Mouse (Mus musculus): ENCODE results near the gene Apbb2. TPM values are rescaled to one million over a fixed set of nuclear protein-coding genes. Genes with fewer than 3 reads are reported as not detected.

Apbb2 gene
- polyA plus RNA-seq, 1 experiment from 2014 or later: 37.3 TPM

DNA sequence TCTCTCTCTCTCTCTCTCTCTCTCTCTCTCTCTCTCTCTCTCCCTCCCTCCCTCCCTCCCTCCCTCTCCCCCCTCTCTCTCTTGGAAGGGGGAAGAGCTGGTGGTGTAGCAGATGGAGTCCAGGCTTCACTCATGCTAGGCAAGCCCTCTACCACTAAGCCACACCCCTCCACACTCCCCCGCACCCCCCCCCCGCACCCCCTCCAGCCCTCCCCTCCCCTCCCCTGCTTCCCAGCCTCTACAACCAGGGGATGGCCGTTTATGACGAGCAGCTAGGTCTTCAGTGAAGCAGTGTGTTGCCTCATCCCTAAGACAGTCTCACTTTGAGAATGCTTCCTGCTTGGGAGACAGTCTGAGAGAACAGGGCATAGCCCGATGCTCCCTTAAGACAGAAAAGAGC is 210.6 kb downstream of the Apbb2 start:
- Histone ChIP-seq H3K36me3 (no peaks in the 10 kb centered on the region), H3K27me3 (ENCODE audit: low read depth, poor library complexity, severe bottlenecking) (no peaks in the 10 kb centered on the region), H3K9me3 (replicated peaks) (no peaks in the 10 kb centered on the region), H3K4me1 (peaks cover 4% of the 10 kb centered on the region), H3K27ac (no peak overlapping the region), H3K4me3 (no peak overlapping the region)
- DNase-seq (ENCODE audit: low spot score): no peak
- 69% methylated on average over 3 of the region's 5 CpGs for WGBS

DNA sequence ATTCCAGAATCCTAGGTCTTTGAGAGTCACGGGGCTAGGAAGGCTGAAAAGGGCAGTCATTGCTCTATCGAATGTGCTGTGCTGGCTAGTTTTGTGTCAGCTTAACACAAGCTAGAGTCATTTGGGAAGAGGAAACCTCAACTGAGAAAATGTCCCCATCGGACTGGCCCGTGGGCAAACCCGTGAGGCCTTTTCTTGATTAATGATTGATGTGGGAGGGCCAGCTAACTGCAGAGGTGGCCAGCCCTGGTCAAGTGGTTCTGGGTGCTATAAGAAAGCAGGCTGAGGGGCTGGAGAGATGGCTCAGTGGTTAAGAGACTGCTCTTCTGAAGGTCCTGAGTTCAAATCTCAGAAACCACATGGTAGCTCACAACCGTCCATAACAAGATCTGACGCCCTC is 212.2 kb downstream of the Apbb2 start:
- Histone ChIP-seq H3K4me3 (no peak overlapping the region), H3K27me3 (ENCODE audit: low read depth, poor library complexity, severe bottlenecking) (no peaks in the 10 kb centered on the region), H3K4me1 (peaks cover 4% of the 10 kb centered on the region), H3K27ac (no peak overlapping the region), H3K36me3 (no peaks in the 10 kb centered on the region), H3K9me3 (replicated peaks) (no peaks in the 10 kb centered on the region)
- WGBS: 95% methylated on average over 7 of the region's 7 CpGs
- DNase-seq (ENCODE audit: low spot score): peak; percentile 22

DNA sequence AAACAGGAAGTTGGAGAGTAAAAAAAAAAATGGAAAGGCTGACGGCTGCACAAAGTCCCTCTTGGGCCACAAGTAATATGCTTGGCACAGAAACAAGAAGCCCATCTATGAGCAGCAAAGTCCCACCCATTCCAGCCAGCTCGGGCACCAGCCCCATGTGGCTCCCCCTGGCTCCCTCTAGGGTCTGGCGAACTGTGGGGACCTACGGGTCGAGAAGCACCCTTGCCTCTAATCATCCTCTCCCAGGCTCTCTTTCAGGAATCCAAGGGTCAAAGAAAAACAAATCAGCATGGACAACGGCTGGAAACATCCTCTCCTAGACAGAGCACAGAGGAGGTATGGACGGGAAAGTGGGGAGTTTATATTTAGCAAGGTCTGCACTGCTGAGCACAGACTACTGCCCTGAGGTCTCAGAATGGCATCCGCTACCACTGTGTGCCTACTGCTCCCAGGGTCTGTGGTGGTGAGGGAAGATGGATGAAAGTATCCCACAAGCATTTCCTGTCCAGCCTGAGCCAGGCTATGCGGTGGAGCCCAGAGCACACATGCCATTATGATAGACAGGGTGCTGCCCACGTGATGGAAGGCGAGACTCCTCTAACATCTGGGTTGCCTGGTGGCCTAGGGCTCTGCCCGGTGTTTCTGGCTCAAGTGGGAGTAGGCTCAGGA is 212.7 kb downstream of the Apbb2 start:
- Histone ChIP-seq H3K4me3 (no peak overlapping the region), H3K36me3 (no peaks in the 10 kb centered on the region), H3K27ac (no peak overlapping the region), H3K4me1 (peaks cover 4% of the 10 kb centered on the region), H3K9me3 (replicated peaks) (no peaks in the 10 kb centered on the region), H3K27me3 (ENCODE audit: low read depth, poor library complexity, severe bottlenecking) (no peaks in the 10 kb centered on the region)
- WGBS: 85% methylated on average over 12 of the region's 12 CpGs
- DNase-seq (ENCODE audit: low spot score): peak; percentile 27

GRCm38 (mm10) chr5:66405305-66405704 is 213.3 kb downstream of the Apbb2 start:
- no peak overlapping the region for H3K4me3 ChIP-seq
- peak; percentile 21 for DNase-seq (ENCODE audit: low spot score)
- WGBS: 95% methylated on average over 6 of the region's 6 CpGs
- peaks cover 4% of the 10 kb centered on the region for H3K4me1 ChIP-seq
- H3K36me3 ChIP-seq: no peaks in the 10 kb centered on the region
- no peaks in the 10 kb centered on the region for H3K9me3 ChIP-seq (replicated peaks)
- no peak overlapping the region for H3K27ac ChIP-seq
- H3K27me3 ChIP-seq (ENCODE audit: low read depth, poor library complexity, severe bottlenecking): no peaks in the 10 kb centered on the region

GRCm38 (mm10) chr5:66400563-66400962 is 218.0 kb downstream of the Apbb2 start:
- Histone ChIP-seq H3K27me3 (ENCODE audit: low read depth, poor library complexity, severe bottlenecking) (no peaks in the 10 kb centered on the region), H3K4me3 (no peak overlapping the region), H3K27ac (no peak overlapping the region), H3K9me3 (replicated peaks) (no peaks in the 10 kb centered on the region), H3K4me1 (no peaks in the 10 kb centered on the region), H3K36me3 (0 out of 2 replicates have a peak, but pooled peaks cover 8% of the 10 kb centered on the region)
- no peak for DNase-seq (ENCODE audit: low spot score)
- 94% methylated on average over 4 of the region's 4 CpGs for WGBS

- WGBS: 75% methylated on average over 2 of the region's 2 CpGs
- Histone ChIP-seq H3K9me3 (replicated peaks) (no peaks in the 10 kb centered on the region), H3K27me3 (ENCODE audit: low read depth, poor library complexity, severe bottlenecking) (no peaks in the 10 kb centered on the region), H3K27ac (no peak overlapping the region), H3K36me3 (0 out of 2 replicates have a peak, but pooled peaks cover 8% of the 10 kb centered on the region), H3K4me3 (no peak overlapping the region), H3K4me1 (no peaks in the 10 kb centered on the region)
- DNase-seq (ENCODE audit: low spot score): no peak
Measured at GRCm38 (mm10) chr5:66399264-66399620, 219.3 kb downstream of the Apbb2 start.

DNA sequence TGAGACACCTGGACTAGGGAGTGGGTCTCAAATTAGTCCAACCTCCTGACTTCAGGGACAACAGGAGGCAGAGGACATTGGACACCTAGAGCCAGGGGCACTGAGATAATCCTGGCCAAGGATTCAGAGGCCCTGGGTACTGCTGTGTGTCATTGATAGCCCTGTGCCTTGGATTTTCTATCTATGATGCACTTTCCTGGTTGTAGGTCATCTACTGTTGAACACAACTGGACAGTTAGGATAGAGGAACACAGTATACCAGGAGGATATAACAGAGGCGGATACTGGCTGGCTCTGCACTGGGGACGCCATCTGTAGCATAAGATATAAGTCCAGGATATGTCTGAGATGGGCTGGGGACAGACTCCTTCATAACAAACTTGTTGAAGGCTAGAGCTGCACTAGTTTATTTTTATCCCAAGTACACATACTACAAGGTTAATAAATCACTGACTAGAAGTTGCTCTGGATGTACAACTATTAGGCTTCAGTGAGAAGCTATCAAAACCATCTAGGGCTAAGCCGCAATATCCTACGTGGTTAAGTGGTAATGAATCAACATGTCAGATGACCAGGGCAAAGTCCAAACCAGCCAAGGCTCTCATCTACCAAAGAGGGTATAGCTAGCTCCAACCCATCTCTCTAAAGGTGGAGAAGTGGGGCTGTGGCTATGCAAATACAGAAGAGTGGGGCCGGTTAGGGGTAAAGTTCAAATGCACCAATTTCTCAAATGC is 219.9 kb downstream of the Apbb2 start:
- no peak for DNase-seq (ENCODE audit: low spot score)
- H3K9me3 ChIP-seq (replicated peaks): no peaks in the 10 kb centered on the region
- no peak overlapping the region for H3K4me3 ChIP-seq
- H3K27me3 ChIP-seq (ENCODE audit: low read depth, poor library complexity, severe bottlenecking): no peaks in the 10 kb centered on the region
- H3K27ac ChIP-seq: no peak overlapping the region
- no peaks in the 10 kb centered on the region for H3K4me1 ChIP-seq
- 0 out of 2 replicates have a peak, but pooled peaks cover 8% of the 10 kb centered on the region for H3K36me3 ChIP-seq
- 81% methylated on average over 5 of the region's 5 CpGs for WGBS

- 83% methylated on average over 10 of the region's 10 CpGs for WGBS
- Histone ChIP-seq H3K4me1 (peaks cover 19% of the 10 kb centered on the region), H3K4me3 (no peak overlapping the region), H3K27me3 (ENCODE audit: low read depth, poor library complexity, severe bottlenecking) (no peaks in the 10 kb centered on the region), H3K27ac (no peak overlapping the region), H3K36me3 (peaks cover 5% of the 10 kb centered on the region; the same call in 1 of the 2 replicates), H3K9me3 (replicated peaks) (no peaks in the 10 kb centered on the region)
- no peak for DNase-seq (ENCODE audit: low spot score)
Measured at GRCm38 (mm10) chr5:66393767-66394446, 224.7 kb downstream of the Apbb2 start.

DNA sequence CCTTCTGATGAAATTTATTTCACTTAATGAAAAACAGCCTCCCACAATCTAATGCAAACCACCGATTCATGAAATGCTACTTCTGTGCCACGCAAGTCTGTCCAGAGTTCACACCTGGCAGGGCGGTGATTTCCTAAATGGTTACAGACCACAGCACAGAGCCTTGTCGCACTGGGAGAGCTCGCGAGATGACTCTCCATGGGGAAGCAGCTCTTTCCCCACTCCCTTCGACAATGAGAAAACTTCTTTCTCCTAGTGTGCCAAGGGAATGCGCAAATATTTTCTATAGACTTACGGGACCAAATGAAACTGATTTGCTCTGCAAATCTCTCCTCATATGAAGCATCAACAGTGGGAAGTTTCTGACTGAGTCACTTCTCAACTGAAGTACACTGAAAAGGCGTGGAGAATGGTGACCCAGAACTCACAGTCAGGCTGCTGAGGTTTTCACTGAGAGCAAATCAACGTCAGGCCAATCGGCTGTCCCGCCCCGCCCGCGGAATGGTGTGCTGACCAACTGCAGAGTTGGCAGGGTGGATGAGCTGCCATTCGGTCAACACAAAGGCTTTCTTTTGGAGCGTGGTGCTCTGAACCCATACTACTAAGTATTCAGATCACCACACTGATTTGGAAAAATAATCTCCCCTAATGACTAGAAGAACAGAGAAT is 225.6 kb downstream of the Apbb2 start:
- H3K4me1 ChIP-seq: peaks cover 28% of the 10 kb centered on the region
- peaks cover 1% of the 10 kb centered on the region; the same call in 1 of the 2 replicates for H3K36me3 ChIP-seq
- peak; percentile 69 for DNase-seq (ENCODE audit: low spot score)
- WGBS: 52% methylated on average over 18 of the region's 18 CpGs
- H3K27me3 ChIP-seq (ENCODE audit: low read depth, poor library complexity, severe bottlenecking): no peaks in the 10 kb centered on the region
- no peak overlapping the region for H3K4me3 ChIP-seq
- H3K27ac ChIP-seq: peak overlapping the region; percentile 53
- no peaks in the 10 kb centered on the region for H3K9me3 ChIP-seq (replicated peaks)

GRCm38 (mm10) chr5:66391771-66392170 is 226.8 kb downstream of the Apbb2 start:
- WGBS: 83% methylated on average over 11 of the region's 11 CpGs
- no peaks in the 10 kb centered on the region for H3K9me3 ChIP-seq (replicated peaks)
- no peaks in the 10 kb centered on the region; the same call in 1 of the 2 replicates for H3K36me3 ChIP-seq
- DNase-seq (ENCODE audit: low spot score): no peak
- no peak overlapping the region for H3K4me3 ChIP-seq
- H3K4me1 ChIP-seq: peaks cover 33% of the 10 kb centered on the region
- H3K27me3 ChIP-seq (ENCODE audit: low read depth, poor library complexity, severe bottlenecking): no peaks in the 10 kb centered on the region
- H3K27ac ChIP-seq: no peak overlapping the region

DNA sequence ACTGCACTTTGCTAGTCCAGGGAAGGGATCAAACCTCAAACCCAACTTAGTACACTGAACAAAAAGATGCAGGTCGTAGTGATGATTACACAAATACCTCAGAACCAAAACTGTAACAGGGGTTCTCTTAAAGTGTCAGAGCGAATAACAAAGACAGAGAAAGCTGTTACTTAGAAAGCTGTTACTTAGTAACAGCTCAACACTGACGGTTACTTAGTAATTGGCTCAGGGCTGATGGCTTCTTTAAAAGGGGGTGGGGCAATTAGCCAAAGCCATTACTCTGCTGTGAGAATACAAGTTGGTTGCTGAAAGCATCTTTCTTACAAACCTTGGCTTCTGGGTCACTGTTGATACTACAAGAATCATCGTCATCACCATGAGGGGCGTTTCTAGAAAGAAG is 227.3 kb downstream of the Apbb2 start:
- 81% methylated on average over 5 of the region's 5 CpGs for WGBS
- no peaks in the 10 kb centered on the region for H3K27me3 ChIP-seq (ENCODE audit: low read depth, poor library complexity, severe bottlenecking)
- H3K9me3 ChIP-seq (replicated peaks): no peaks in the 10 kb centered on the region
- H3K27ac ChIP-seq: no peak overlapping the region
- no peak overlapping the region for H3K4me3 ChIP-seq
- peaks cover 33% of the 10 kb centered on the region for H3K4me1 ChIP-seq
- DNase-seq (ENCODE audit: low spot score): no peak
- H3K36me3 ChIP-seq: no peaks in the 10 kb centered on the region; the same call in 1 of the 2 replicates

DNA sequence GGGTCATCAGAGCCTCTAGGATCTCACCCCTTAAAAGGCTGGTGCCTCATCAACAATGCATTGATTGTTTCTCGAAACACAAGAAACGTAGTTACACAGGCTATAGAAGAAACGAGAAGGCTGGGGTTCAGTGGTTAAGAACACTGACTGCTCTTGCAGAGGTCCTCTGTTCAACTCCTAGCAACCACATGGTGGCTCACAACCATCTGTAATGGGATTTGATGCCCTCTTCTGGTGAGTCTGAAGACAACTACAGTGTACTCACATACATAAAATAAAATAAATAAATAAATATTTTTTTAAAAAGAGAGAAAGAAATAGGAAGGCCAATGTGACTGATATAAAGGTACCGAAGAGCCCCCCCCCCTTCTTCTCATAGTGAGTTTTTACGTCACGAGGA is 228.0 kb downstream of the Apbb2 start:
- H3K36me3 ChIP-seq: no peaks in the 10 kb centered on the region; the same call in 1 of the 2 replicates

More for the DNA sequence above, 228.0 kb downstream of the Apbb2 start:
- Histone ChIP-seq H3K27ac (no peak overlapping the region), H3K4me3 (no peak overlapping the region), H3K9me3 (replicated peaks) (no peaks in the 10 kb centered on the region), H3K4me1 (peaks cover 33% of the 10 kb centered on the region), H3K27me3 (ENCODE audit: low read depth, poor library complexity, severe bottlenecking) (no peaks in the 10 kb centered on the region)
- DNase-seq (ENCODE audit: low spot score): no peak
- 90% methylated on average over 6 of the region's 6 CpGs for WGBS
